Mouse (Mus musculus): ENCODE data around the gene Fchsd2. TPM values are rescaled to one million over a fixed set of nuclear protein-coding genes. Genes with fewer than 3 reads are reported as not detected.

Gene Fchsd2
- polyA plus RNA-seq, 1 experiment from 2014 or later = 22.5 TPM

GRCm38 (mm10) chr7:101163878-101164277 lies 71.2 kb downstream of the Fchsd2 start:
- H3K9me3 ChIP-seq = no peaks in the 10 kb centered on the region
- no peak overlapping the region for H3K27ac ChIP-seq
- 75% methylated on average over 4 of the region's 4 CpGs for WGBS
- H3K4me1 ChIP-seq = no peaks in the 10 kb centered on the region
- no peaks in the 10 kb centered on the region for H3K36me3 ChIP-seq
- no peak for ATAC-seq (ENCODE audit: borderline replicate concordance, extremely low read depth, low FRiP score, low TSS enrichment)
- no peaks in the 10 kb centered on the region for H3K27me3 ChIP-seq
- H3K4me3 ChIP-seq = no peak overlapping the region
- H3K9ac ChIP-seq = no peak overlapping the region
- no peak overlapping the region for H3K4me2 ChIP-seq

GRCm38 (mm10) chr7:101166568-101166967 lies 73.9 kb downstream of the Fchsd2 start:
- H3K27ac ChIP-seq = no peak overlapping the region
- no peaks in the 10 kb centered on the region for H3K36me3 ChIP-seq
- no peaks in the 10 kb centered on the region for H3K9me3 ChIP-seq
- no peak for ATAC-seq (ENCODE audit: borderline replicate concordance, extremely low read depth, low FRiP score, low TSS enrichment)
- no peaks in the 10 kb centered on the region for H3K27me3 ChIP-seq
- H3K4me3 ChIP-seq = no peak overlapping the region
- no peaks in the 10 kb centered on the region for H3K4me1 ChIP-seq
- H3K9ac ChIP-seq = no peak overlapping the region
- no peak overlapping the region for H3K4me2 ChIP-seq
- 28% methylated on average over 2 of the region's 2 CpGs for WGBS

GRCm38 (mm10) chr7:101170482-101170881 lies 77.8 kb downstream of the Fchsd2 start:
- WGBS = 42% methylated on average over 3 of the region's 3 CpGs
- ATAC-seq (ENCODE audit: borderline replicate concordance, extremely low read depth, low FRiP score, low TSS enrichment) = no peak
- Histone ChIP-seq H3K9me3 (no peaks in the 10 kb centered on the region), H3K27ac (no peak overlapping the region), H3K4me1 (no peaks in the 10 kb centered on the region), H3K4me2 (no peak overlapping the region), H3K27me3 (no peaks in the 10 kb centered on the region), H3K36me3 (no peaks in the 10 kb centered on the region), H3K4me3 (no peak overlapping the region), H3K9ac (no peak overlapping the region)

- H3K27me3 ChIP-seq = no peaks in the 10 kb centered on the region
- H3K36me3 ChIP-seq = no peaks in the 10 kb centered on the region
- no peak overlapping the region for H3K4me2 ChIP-seq
- H3K4me3 ChIP-seq = no peak overlapping the region
- no peak overlapping the region for H3K9ac ChIP-seq
- ATAC-seq (ENCODE audit: borderline replicate concordance, extremely low read depth, low FRiP score, low TSS enrichment) = no peak
- WGBS = 81% methylated on average over 1 of the region's 1 CpGs
- H3K4me1 ChIP-seq = no peaks in the 10 kb centered on the region
- H3K9me3 ChIP-seq = no peaks in the 10 kb centered on the region
- no peak overlapping the region for H3K27ac ChIP-seq
These were observed 78.3 kb downstream of the Fchsd2 start for GRCm38 (mm10) chr7:101171002-101171401.

- peaks cover 6% of the 10 kb centered on the region for H3K4me1 ChIP-seq
- 86% methylated on average over 3 of the region's 3 CpGs for WGBS
These were observed 80.7 kb downstream of the Fchsd2 start for GRCm38 (mm10) chr7:101173331-101173730.

GRCm38 (mm10) chr7:101178751-101179150 lies 86.1 kb downstream of the Fchsd2 start:
- H3K4me3 ChIP-seq = no peak overlapping the region
- no peak overlapping the region for H3K9ac ChIP-seq
- H3K4me2 ChIP-seq = no peak overlapping the region
- ATAC-seq (ENCODE audit: borderline replicate concordance, extremely low read depth, low FRiP score, low TSS enrichment) = no peak
- no peaks in the 10 kb centered on the region for H3K36me3 ChIP-seq
- no peaks in the 10 kb centered on the region for H3K27me3 ChIP-seq
- H3K4me1 ChIP-seq = peaks cover 15% of the 10 kb centered on the region
- no peaks in the 10 kb centered on the region for H3K9me3 ChIP-seq
- H3K27ac ChIP-seq = peak overlapping the region; percentile 73
- 15% methylated on average over 2 of the region's 2 CpGs for WGBS

More at GRCm38 (mm10) chr7:101173331-101173730, 80.7 kb downstream of the Fchsd2 start:
- Histone ChIP-seq H3K9me3 (no peaks in the 10 kb centered on the region), H3K27ac (no peak overlapping the region), H3K36me3 (no peaks in the 10 kb centered on the region), H3K4me2 (no peak overlapping the region), H3K4me3 (no peak overlapping the region), H3K9ac (no peak overlapping the region), H3K27me3 (no peaks in the 10 kb centered on the region)
- no peak for ATAC-seq (ENCODE audit: borderline replicate concordance, extremely low read depth, low FRiP score, low TSS enrichment)

GRCm38 (mm10) chr7:101191326-101191969 lies 98.8 kb downstream of the Fchsd2 start:
- H3K9ac ChIP-seq = no peak overlapping the region
- no peak overlapping the region for H3K4me2 ChIP-seq
- H3K36me3 ChIP-seq = peaks cover 13% of the 10 kb centered on the region; the same call in 1 of the 2 replicates
- H3K4me1 ChIP-seq = no peaks in the 10 kb centered on the region
- H3K27ac ChIP-seq = no peak overlapping the region
- no peak for ATAC-seq (ENCODE audit: borderline replicate concordance, extremely low read depth, low FRiP score, low TSS enrichment)
- H3K27me3 ChIP-seq = no peaks in the 10 kb centered on the region
- no peaks in the 10 kb centered on the region for H3K9me3 ChIP-seq
- 72% methylated on average over 3 of the region's 3 CpGs for WGBS
- H3K4me3 ChIP-seq = no peak overlapping the region

- Histone ChIP-seq H3K27ac (no peak overlapping the region), H3K4me1 (peaks cover 7% of the 10 kb centered on the region; the same call in 1 of the 2 replicates), H3K9ac (no peak overlapping the region), H3K4me2 (no peak overlapping the region), H3K9me3 (no peaks in the 10 kb centered on the region), H3K36me3 (no peaks in the 10 kb centered on the region), H3K4me3 (no peak overlapping the region), H3K27me3 (no peaks in the 10 kb centered on the region)
- no peak for ATAC-seq (ENCODE audit: borderline replicate concordance, extremely low read depth, low FRiP score, low TSS enrichment)
- 77% methylated on average over 1 of the region's 1 CpGs for WGBS
These were observed 118.2 kb downstream of the Fchsd2 start for GRCm38 (mm10) chr7:101210826-101211225.

GRCm38 (mm10) chr7:101213515-101214263 lies 121.0 kb downstream of the Fchsd2 start:
- Histone ChIP-seq H3K27ac (no peak overlapping the region), H3K4me3 (no peak overlapping the region), H3K9ac (no peak overlapping the region), H3K27me3 (no peaks in the 10 kb centered on the region), H3K9me3 (no peaks in the 10 kb centered on the region), H3K4me1 (0 out of 2 replicates have a peak, but pooled peaks cover 4% of the 10 kb centered on the region), H3K4me2 (no peak overlapping the region), H3K36me3 (no peaks in the 10 kb centered on the region)
- 33% methylated on average over 3 of the region's 3 CpGs for WGBS
- no peak for ATAC-seq (ENCODE audit: borderline replicate concordance, extremely low read depth, low FRiP score, low TSS enrichment)

GRCm38 (mm10) chr7:101216724-101217123 lies 124.1 kb downstream of the Fchsd2 start:
- H3K9me3 ChIP-seq = no peaks in the 10 kb centered on the region
- H3K9ac ChIP-seq = no peak overlapping the region
- ATAC-seq (ENCODE audit: borderline replicate concordance, extremely low read depth, low FRiP score, low TSS enrichment) = no peak
- no peak overlapping the region for H3K4me2 ChIP-seq
- no peak overlapping the region for H3K4me3 ChIP-seq
- 69% methylated on average over 2 of the region's 2 CpGs for WGBS
- H3K4me1 ChIP-seq = 0 out of 2 replicates have a peak, but pooled peaks cover 4% of the 10 kb centered on the region
- H3K27me3 ChIP-seq = no peaks in the 10 kb centered on the region
- no peak overlapping the region for H3K27ac ChIP-seq
- H3K36me3 ChIP-seq = no peaks in the 10 kb centered on the region

- 87% methylated on average over 2 of the region's 2 CpGs for WGBS
- Histone ChIP-seq H3K9me3 (no peaks in the 10 kb centered on the region), H3K36me3 (no peaks in the 10 kb centered on the region), H3K27me3 (no peaks in the 10 kb centered on the region), H3K9ac (no peak overlapping the region), H3K27ac (no peak overlapping the region), H3K4me3 (no peak overlapping the region), H3K4me2 (no peak overlapping the region), H3K4me1 (no peaks in the 10 kb centered on the region)
- no peak for ATAC-seq (ENCODE audit: borderline replicate concordance, extremely low read depth, low FRiP score, low TSS enrichment)
These were observed 130.8 kb downstream of the Fchsd2 start for GRCm38 (mm10) chr7:101223501-101223900.

- Histone ChIP-seq H3K4me1 (no peaks in the 10 kb centered on the region), H3K27ac (no peak overlapping the region), H3K9ac (no peak overlapping the region), H3K4me2 (no peak overlapping the region), H3K27me3 (no peaks in the 10 kb centered on the region), H3K36me3 (no peaks in the 10 kb centered on the region), H3K4me3 (no peak overlapping the region), H3K9me3 (no peaks in the 10 kb centered on the region)
- no peak for ATAC-seq (ENCODE audit: borderline replicate concordance, extremely low read depth, low FRiP score, low TSS enrichment)
- WGBS = 44% methylated on average over 1 of the region's 1 CpGs
These were observed 136.7 kb downstream of the Fchsd2 start for GRCm38 (mm10) chr7:101229336-101229735.
